Mouse (Mus musculus): ENCODE measurements around the gene Csn3. TPM values are rescaled to one million over a fixed set of nuclear protein-coding genes. Genes with fewer than 3 reads are reported as not detected.

Gene Csn3
- total RNA-seq (2014; rRNA removed) (not detected in 2 replicates), polyA plus RNA-seq (2012; rRNA removed) (not detected in 2 replicates)

GRCm38 (mm10) chr5:87925372-87925771, at the start of gene Csn3:
Gene Csn3, plus strand, starts transcription at chr5:87925579.
- Histone ChIP-seq H3K36me3 (ENCODE audit: control insufficient read depth, insufficient read depth, low read length) (no peaks in the 10 kb centered on the region), H3K4me1 (ENCODE audit: control insufficient read depth, insufficient read depth, low read length) (no peaks in the 10 kb centered on the region), H3K4me3 (ENCODE audit: insufficient read depth, low read depth, low read length) (no peak within 1 kb of the TSS), H3K9ac (ENCODE audit: low read depth, low read length) (no peak within 1 kb of the TSS), H3K79me2 (ENCODE audit: control insufficient read depth, insufficient read depth, low read length) (no peaks in the 10 kb centered on the region), H3K27me3 (ENCODE audit: control insufficient read depth, insufficient read depth, low read length) (no peaks in the 10 kb centered on the region), H3K27ac (replicated peaks; ENCODE audit: insufficient read depth, low read depth, low read length) (no peak within 1 kb of the TSS)
- WGBS = 54% methylated on average over 5 of the region's 5 CpGs
- DNase-seq (ENCODE audit: extremely low read depth, low read depth, low spot score) = no peak
- TF ChIP-seq POLR2A (IDR thresholded peaks at IDR 0.05; ENCODE audit: extremely low read depth, insufficient read depth, low read length) (no peak), CTCF (IDR thresholded peaks at IDR 0.05; ENCODE audit: low read depth, low read length) (no peak)

DNA sequence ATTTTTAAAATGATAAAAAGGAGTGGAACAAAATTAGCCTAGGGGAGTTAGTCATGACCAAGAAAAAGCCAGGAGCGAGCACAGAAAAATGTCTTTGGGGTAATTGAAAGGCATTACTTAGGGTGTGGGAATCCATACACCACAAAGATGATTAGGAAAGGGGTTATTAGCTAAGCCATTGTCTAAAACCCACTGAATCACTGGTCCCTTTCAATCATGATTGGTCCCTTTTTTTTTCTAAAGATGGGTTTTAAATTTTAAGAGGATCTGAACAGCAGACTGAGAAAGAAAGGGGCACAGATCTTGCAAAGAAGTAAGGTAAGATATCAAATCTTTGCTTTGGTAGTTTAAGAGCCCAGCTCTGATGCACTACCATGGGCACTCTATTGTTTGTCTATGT, 40.6 kb upstream of the Csn3 start, which contains the start of gene Odam:
TSS of gene Odam (plus strand) at position 301 of the 400 bp plus-strand sequence.
- no peak within 1 kb of the TSS for H3K27ac ChIP-seq (replicated peaks; ENCODE audit: insufficient read depth, low read depth, low read length)
- H3K4me1 ChIP-seq (ENCODE audit: control insufficient read depth, insufficient read depth, low read length) = no peaks in the 10 kb centered on the region
- no peaks in the 10 kb centered on the region for H3K27me3 ChIP-seq (ENCODE audit: control insufficient read depth, insufficient read depth, low read length)
- no peaks in the 10 kb centered on the region for H3K36me3 ChIP-seq (ENCODE audit: control insufficient read depth, insufficient read depth, low read length)
- DNase-seq (ENCODE audit: extremely low read depth, low read depth, low spot score) = no peak
- no peak for TF ChIP-seq POLR2A (IDR thresholded peaks at IDR 0.05; ENCODE audit: extremely low read depth, insufficient read depth, low read length)
- no peak for TF ChIP-seq CTCF (IDR thresholded peaks at IDR 0.05; ENCODE audit: low read depth, low read length)
- no peaks in the 10 kb centered on the region for H3K79me2 ChIP-seq (ENCODE audit: control insufficient read depth, insufficient read depth, low read length)
- no peak within 1 kb of the TSS for H3K4me3 ChIP-seq (ENCODE audit: insufficient read depth, low read depth, low read length)
- no peak within 1 kb of the TSS for H3K9ac ChIP-seq (ENCODE audit: low read depth, low read length)
- WGBS = 85% methylated on average over 1 of the region's 1 CpGs

GRCm38 (mm10) chr5:87931603-87932002, 6.2 kb downstream of the Csn3 start:
- TF ChIP-seq CTCF (IDR thresholded peaks at IDR 0.05; ENCODE audit: low read depth, low read length) (no peak), POLR2A (IDR thresholded peaks at IDR 0.05; ENCODE audit: extremely low read depth, insufficient read depth, low read length) (no peak)
- Histone ChIP-seq H3K4me1 (ENCODE audit: control insufficient read depth, insufficient read depth, low read length) (no peaks in the 10 kb centered on the region), H3K9ac (ENCODE audit: low read depth, low read length) (no peak overlapping the region), H3K36me3 (ENCODE audit: control insufficient read depth, insufficient read depth, low read length) (no peaks in the 10 kb centered on the region), H3K4me3 (ENCODE audit: insufficient read depth, low read depth, low read length) (no peak overlapping the region), H3K27me3 (ENCODE audit: control insufficient read depth, insufficient read depth, low read length) (no peaks in the 10 kb centered on the region), H3K79me2 (ENCODE audit: control insufficient read depth, insufficient read depth, low read length) (no peaks in the 10 kb centered on the region), H3K27ac (replicated peaks; ENCODE audit: insufficient read depth, low read depth, low read length) (no peak overlapping the region)
- DNase-seq (ENCODE audit: extremely low read depth, low read depth, low spot score) = no peak
- 73% methylated on average over 1 of the region's 1 CpGs for WGBS

DNA sequence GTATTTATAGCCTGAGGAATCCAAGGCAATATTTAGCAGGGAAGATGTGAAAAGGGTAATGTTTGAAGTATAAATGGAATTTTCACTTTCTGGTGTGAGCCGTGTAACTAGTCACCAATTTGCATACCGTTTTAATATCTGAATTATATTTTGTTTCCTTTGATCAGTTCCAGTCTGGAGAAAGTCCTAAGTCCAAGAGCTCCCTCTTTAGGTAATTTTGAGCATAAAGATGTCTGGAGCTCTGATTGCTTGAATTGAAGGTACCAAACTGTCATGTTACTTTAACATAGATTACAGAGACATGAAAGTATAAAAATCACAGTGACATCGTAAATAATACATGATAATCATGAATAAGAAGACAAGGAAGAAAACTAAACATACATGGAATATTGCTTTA, 15.4 kb downstream of the Csn3 start:
- Histone ChIP-seq H3K4me1 (ENCODE audit: control insufficient read depth, insufficient read depth, low read length) (no peaks in the 10 kb centered on the region), H3K79me2 (ENCODE audit: control insufficient read depth, insufficient read depth, low read length) (no peaks in the 10 kb centered on the region), H3K36me3 (ENCODE audit: control insufficient read depth, insufficient read depth, low read length) (no peaks in the 10 kb centered on the region), H3K4me3 (ENCODE audit: insufficient read depth, low read depth, low read length) (no peak overlapping the region), H3K27ac (replicated peaks; ENCODE audit: insufficient read depth, low read depth, low read length) (no peak overlapping the region), H3K27me3 (ENCODE audit: control insufficient read depth, insufficient read depth, low read length) (no peaks in the 10 kb centered on the region), H3K9ac (ENCODE audit: low read depth, low read length) (no peak overlapping the region)
- 42% methylated on average over 3 of the region's 3 CpGs for WGBS
- TF ChIP-seq CTCF (IDR thresholded peaks at IDR 0.05; ENCODE audit: low read depth, low read length) = no peak
- DNase-seq (ENCODE audit: extremely low read depth, low read depth, low spot score) = no peak

DNA sequence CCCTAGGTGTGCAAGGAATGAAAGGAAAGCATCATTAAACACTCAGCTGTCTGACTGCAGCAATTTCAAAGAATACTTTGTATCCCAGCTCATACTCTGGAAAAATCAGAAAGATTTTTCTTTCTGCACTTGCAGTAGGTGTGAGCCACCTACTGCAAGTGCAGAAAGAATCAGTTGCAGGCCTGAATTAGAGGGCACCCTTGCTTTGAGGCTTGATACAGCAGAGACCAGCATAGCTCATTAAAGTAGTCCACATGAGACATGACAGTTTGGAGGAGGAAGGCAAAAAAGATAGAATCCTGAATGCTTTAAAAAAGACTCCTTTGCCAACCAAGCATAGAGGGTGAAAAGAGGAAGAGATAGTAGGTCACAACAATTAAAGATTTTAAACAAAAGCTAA, 17.1 kb downstream of the Csn3 start:
- H3K79me2 ChIP-seq (ENCODE audit: control insufficient read depth, insufficient read depth, low read length) = no peaks in the 10 kb centered on the region
- H3K4me1 ChIP-seq (ENCODE audit: control insufficient read depth, insufficient read depth, low read length) = no peaks in the 10 kb centered on the region
- no peak overlapping the region for H3K4me3 ChIP-seq (ENCODE audit: insufficient read depth, low read depth, low read length)
- no peaks in the 10 kb centered on the region for H3K27me3 ChIP-seq (ENCODE audit: control insufficient read depth, insufficient read depth, low read length)
- H3K9ac ChIP-seq (ENCODE audit: low read depth, low read length) = no peak overlapping the region
- no peaks in the 10 kb centered on the region for H3K36me3 ChIP-seq (ENCODE audit: control insufficient read depth, insufficient read depth, low read length)
- DNase-seq (ENCODE audit: extremely low read depth, low read depth, low spot score) = no peak
- H3K27ac ChIP-seq (replicated peaks; ENCODE audit: insufficient read depth, low read depth, low read length) = no peak overlapping the region
- TF ChIP-seq CTCF (IDR thresholded peaks at IDR 0.05; ENCODE audit: low read depth, low read length) (no peak), POLR2A (IDR thresholded peaks at IDR 0.05; ENCODE audit: extremely low read depth, insufficient read depth, low read length) (no peak)

DNA sequence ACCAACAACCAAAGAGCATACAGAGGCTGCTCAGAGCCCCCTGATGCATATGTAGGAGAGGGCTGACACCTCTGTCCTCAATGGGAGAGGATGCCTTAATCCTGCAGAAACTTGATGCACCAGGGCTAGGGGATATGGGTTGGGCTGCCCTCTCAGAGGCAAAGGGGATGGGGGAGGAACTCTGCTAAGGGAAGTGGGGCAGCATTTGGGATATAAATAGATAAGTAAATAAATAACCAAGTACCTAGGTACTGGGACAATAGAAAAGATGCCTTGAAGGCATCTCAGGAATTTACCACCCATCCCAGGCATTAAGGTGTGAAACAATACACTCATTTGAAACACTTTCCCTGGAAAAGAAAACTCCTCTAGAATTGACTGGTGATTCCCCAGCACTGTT, 26.5 kb downstream of the Csn3 start:
- no peaks in the 10 kb centered on the region for H3K79me2 ChIP-seq (ENCODE audit: control insufficient read depth, insufficient read depth, low read length)

More for the DNA sequence above, 26.5 kb downstream of the Csn3 start:
- no peaks in the 10 kb centered on the region for H3K36me3 ChIP-seq (ENCODE audit: control insufficient read depth, insufficient read depth, low read length)
- DNase-seq (ENCODE audit: extremely low read depth, low read depth, low spot score) = no peak
- no peaks in the 10 kb centered on the region for H3K4me1 ChIP-seq (ENCODE audit: control insufficient read depth, insufficient read depth, low read length)
- no peak overlapping the region for H3K27ac ChIP-seq (replicated peaks; ENCODE audit: insufficient read depth, low read depth, low read length)
- H3K4me3 ChIP-seq (ENCODE audit: insufficient read depth, low read depth, low read length) = no peak overlapping the region
- H3K27me3 ChIP-seq (ENCODE audit: control insufficient read depth, insufficient read depth, low read length) = no peaks in the 10 kb centered on the region
- H3K9ac ChIP-seq (ENCODE audit: low read depth, low read length) = no peak overlapping the region
- TF ChIP-seq POLR2A (IDR thresholded peaks at IDR 0.05; ENCODE audit: extremely low read depth, insufficient read depth, low read length) (no peak), CTCF (IDR thresholded peaks at IDR 0.05; ENCODE audit: low read depth, low read length) (no peak)
